Mouse (Mus musculus) neural tube, embryonic 10.5 days (tissue): ENCODE results near the gene Cluh.

ENCODE experiments used
- DNase-seq: peaks from one replicate; pipeline ENCODE4 v3.0.0-alpha.2; 2017; ENCODE audit warnings: low spot score; ENCODE audit errors: extremely low spot score

The Cluh gene

DNA sequence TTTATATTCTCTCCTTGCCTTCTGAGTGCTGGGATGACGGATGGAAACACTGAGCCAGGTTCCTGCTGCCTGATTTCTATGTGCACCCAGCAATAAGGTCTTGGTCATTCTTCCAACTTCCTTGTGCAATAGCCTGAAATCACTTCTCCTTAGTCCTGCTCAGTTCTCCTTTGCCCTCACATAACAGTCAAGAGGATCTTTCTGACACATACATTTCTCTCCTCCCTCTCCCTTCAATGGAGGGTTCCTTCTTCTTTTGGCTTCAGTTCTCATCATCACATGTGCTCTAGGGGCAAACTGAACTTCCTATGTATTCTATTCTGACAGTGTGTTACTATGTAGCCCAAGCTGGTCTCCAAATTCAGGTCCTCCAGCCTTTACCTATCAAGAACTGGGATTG lies 1.3 kb upstream of the Cluh start:
- no peak for DNase-seq

GRCm38 (mm10) chr11:74648676-74649075 lies 619 bp upstream of the Cluh start:
- no peak for DNase-seq

GRCm38 (mm10) chr11:74649647-74650551 lies 604 bp downstream of the Cluh start:
- DNase-seq = peak; percentile 41

- DNase-seq = no peak
Measured at GRCm38 (mm10) chr11:74650576-74651100, 1.3 kb downstream of the Cluh start.

DNA sequence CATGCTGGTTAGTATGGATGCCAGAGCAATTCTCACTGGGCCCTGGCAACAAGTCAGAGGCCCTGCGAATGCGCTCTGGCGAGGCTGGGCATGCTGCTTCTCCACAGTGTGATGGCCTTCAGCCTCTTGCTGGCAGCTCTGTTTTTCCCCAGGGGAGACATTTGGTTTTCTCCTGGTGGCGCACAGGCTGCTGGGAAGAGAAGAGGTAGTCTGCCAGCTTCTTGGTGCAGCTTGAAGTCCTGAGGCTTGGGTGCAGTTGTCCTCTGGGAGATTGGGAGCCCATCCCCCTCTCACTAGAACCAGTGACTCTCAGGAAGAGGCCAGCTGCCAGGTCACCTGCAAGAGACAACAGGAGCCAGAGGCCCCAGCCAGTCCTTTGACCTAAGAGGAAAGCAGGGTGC lies 3.5 kb downstream of the Cluh start:
- DNase-seq = no peak

- DNase-seq = no peak
Measured at GRCm38 (mm10) chr11:74653385-74653784, 4.1 kb downstream of the Cluh start.

DNA sequence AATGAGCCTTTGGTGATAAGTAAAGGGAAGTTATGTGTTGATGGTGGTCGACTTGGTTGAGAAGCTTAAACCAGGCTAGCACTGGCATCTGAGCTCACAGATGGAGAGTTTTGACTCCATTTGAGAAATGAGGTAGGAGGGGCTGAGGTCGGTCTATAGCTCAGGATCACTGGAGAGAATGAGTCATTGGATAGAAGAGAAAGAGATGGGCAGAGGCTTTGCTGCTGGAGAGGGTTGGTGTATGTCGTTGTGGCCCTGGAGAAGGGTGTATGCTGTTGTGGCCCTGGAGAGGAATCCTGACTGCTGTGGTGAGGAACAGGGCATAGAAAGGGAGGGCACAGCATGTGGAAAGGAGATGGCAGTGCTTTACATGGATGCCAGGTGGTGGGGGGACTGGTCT lies 6.6 kb downstream of the Cluh start:
- no peak for DNase-seq

DNA sequence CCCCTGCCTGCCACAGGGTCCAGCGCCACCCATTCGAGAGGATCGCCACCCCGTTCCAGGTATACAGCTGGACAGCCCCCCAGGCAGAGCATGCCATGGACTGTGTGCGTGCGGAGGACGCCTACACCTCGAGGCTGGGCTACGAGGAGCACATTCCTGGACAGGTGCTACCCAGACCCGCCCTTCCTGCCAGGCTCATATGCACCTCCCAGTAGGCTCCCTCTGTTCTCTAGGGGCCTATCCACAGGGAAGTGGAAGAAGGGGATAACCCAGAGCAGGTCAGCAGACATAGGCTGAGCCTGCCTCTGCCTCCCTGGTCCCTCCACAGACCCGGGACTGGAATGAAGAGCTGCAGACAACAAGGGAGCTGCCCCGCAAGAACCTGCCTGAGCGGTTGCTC lies 11.0 kb downstream of the Cluh start:
- no peak for DNase-seq

GRCm38 (mm10) chr11:74661641-74662040 lies 12.3 kb downstream of the Cluh start:
- no peak for DNase-seq

DNA sequence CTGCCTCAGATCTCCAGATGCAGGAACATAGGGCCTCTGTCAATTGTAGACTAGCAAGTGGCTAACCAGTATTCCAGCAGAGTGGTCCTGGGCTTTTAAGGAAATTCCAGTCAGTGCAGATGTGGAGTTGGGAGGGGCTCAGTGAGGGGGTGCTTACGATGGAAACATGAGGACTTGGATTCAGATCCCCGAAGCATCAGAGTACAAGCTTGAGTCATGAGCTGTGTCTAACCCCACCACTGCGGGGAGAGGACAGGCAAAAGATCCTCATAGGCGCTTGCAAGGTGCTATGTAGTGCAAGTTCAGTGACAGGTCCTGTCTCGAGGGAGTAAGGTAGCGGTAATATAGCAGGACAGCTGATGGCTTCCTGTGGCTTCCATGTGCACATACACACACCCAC lies 12.9 kb downstream of the Cluh start:
- no peak for DNase-seq

GRCm38 (mm10) chr11:74664279-74664678 lies 15.0 kb downstream of the Cluh start:
- DNase-seq = no peak

GRCm38 (mm10) chr11:74664906-74665305 lies 15.6 kb downstream of the Cluh start:
- DNase-seq = no peak

DNA sequence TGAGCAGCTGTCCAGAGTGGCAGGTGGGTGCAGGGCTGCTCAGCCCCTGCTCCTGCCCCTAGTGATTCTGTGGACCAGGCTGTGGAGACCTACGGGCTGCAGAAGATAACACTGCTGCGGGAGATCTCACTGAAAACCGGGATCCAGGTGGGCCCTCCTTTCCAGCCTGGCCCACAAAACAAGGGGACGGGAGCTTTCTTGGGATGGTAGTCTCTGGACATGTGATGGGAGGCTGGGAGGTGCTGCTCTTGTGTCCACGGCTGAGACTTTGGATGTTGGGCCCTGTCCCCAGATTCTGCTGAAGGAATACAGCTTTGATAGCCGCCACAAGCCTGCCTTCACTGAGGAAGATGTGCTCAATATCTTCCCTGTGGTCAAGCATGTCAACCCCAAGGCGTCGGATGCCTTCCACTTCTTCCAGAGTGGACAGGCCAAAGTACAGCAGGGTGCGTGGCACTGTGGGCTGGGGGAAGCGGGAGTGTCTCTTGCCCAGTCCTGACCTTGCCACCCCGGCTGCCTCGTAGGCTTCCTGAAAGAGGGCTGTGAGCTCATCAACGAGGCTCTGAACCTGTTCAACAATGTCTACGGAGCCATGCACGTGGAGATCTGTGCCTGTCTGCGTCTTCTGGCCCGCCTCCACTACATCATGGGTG lies 16.5 kb downstream of the Cluh start:
- DNase-seq = no peak

DNA sequence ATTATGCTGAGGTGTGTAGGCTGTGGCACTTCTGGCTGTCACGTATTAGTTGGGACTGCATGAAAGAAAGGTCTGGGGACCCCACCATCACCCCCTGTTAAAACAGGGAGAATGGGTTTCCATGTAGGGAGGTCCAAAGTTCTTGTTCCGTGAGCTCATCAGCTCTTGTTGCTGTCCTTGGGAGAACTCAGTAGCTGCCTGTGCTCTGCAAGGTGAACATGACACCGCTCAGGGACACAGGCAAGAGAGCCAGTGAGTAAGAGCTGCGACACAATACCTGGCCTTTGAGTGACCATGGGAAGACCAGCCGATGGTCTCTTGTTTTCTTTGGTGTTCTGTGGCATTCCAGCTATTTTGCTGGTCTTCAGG lies 17.0 kb downstream of the Cluh start:
- no peak for DNase-seq

DNA sequence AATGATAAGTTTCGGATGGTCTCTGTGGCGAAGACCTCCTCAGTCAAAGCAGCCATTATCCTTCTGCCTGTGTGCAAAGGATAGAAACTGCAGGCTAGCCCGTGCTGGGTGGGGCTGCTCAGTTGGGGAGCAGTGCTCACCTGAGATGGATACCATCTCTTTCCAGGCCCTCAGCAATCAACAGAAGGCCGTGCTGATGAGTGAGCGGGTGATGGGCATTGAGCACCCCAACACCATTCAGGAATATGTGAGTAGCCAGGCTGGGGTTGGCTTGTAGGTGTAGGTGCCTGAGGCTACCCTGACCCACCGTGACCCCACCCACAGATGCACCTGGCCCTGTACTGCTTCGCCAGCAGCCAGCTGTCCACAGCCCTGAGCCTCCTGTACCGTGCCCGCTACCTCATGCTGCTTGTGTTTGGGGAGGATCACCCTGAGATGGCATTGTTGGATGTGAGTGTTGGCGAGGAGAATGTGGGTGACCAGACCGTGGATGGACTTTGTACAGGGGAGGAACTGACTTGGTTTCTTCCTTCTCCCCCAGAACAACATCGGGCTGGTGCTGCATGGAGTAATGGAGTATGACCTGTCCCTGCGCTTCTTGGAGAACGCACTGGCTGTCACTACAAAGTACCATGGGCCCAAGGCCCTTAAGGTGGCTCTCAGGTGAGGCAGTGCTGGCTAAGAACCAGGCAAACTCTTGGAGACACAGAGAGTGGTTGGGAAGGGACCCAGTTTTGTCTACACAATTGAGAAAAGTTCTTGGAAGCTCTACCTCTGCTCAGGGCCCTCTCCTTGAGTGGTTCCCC lies 17.7 kb downstream of the Cluh start:
- no peak for DNase-seq

- no peak for DNase-seq
Measured at GRCm38 (mm10) chr11:74667582-74668010, 18.3 kb downstream of the Cluh start.

DNA sequence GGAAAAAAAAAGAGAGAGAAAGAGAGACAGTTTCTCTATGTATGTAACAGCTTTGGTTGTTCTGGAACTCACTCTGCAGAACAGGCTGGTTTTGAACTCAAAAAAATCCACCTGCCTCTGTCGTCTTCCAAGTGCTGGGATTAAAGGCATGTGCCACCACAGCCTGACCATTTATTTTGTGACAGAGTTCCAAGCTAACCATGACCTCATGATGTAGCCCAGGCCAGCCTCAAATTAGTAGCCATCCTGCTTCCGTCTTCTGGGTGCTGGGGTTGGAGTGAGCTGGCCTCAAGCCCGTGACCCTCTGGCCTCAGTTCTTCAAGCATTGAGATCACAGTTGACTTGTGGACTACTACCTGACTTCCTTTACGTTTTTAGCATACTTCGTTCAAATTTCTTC lies 19.2 kb downstream of the Cluh start:
- DNase-seq = no peak

DNA sequence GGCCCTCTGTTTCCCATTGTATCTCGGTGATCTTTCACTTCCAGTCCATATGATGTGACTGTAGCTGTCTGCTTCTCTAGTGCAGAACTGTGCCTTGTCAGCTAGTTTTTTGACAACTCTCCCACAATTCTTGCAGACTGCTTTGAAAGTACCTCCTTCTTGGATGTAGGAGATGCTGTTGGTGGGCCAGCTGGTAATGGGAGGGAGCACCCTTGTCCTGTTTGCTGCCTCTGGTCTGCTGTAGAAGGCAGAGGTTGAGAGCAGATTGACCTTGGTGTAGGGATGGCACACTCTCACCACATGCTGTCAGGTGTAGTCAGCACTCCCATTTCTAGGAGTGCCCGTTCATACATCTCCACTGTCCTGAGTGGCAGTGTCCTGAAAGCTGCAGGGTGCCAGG lies 19.7 kb downstream of the Cluh start:
- DNase-seq = no peak

- DNase-seq = no peak
Measured at GRCm38 (mm10) chr11:74670151-74670550, 20.9 kb downstream of the Cluh start.

DNA sequence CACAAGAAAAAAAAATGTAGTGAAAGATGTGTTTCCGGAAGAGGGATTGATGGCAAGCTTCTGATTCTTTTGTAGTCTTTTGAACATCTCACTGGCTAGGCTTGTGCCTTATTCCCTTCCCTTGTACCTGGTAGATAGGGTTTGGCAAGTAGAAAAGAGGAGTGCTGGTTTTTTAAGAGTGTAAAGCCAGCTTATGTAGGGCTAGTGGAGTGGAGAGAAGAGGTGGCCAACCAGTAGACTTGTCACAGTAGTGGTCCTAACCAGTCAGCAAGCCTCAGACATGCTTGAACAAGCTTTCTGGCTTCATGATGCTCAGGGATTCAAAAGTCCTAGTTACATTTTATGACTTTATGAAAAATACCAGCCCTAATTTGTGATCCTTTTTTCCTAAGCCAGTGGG lies 21.7 kb downstream of the Cluh start:
- no peak for DNase-seq

- DNase-seq = no peak
Measured at GRCm38 (mm10) chr11:74671839-74672238, 22.5 kb downstream of the Cluh start.
